In the genomic region with DNA sequence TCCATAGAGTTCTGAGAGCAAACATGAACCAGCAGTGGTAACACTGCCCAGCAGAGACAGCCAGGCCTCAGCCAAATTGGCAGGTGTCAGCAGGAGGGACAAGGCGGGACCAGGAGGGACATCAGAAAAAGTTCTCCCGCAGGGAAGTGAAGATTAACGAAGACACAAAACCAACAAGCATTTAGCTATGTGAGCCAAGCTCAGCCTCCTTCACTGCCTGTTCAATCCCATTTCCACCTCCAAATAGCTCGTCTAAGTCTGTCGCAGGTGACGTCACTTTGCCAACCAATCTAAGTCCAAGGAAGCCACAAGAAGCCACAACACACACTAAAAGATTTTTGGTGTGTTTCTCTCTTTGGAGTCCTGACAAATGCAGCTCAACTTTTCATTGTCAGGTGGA, we compare ENCODE assay signal across 26 mouse cellular contexts.
"Had no signal": no experiment of that assay in that cellular context is flagged by ENCODE, and none has a peak within 500 bp of the region (broad histone marks: within the 10 kb centered on the region; RNA-seq: fewer than 3 reads in every experiment).

No protein-coding gene starts in this region.

- DNase-seq: gastrocnemius, adult 2 months; gastrocnemius, postnatal 14 days; gastrocnemius, postnatal 36 days; heart, adult 11 months; heart, adult 2 months; heart, postnatal 14 days; heart, postnatal 36 days; kidney, adult 11 months; kidney, adult 2 months; kidney, adult 9 months; kidney, postnatal 14 days; kidney, postnatal 36 days; layer of hippocampus, adult 9-11 months; layer of hippocampus, postnatal 36 days; left cerebral cortex, postnatal 4 days had no signal

- H3K9ac ChIP-seq: heart, embryonic 13.5 days; heart, embryonic 15.5 days; hindbrain, embryonic 13.5 days; hindbrain, embryonic 15.5 days; kidney, embryonic 15.5 days; limb, embryonic 13.5 days; limb, embryonic 15.5 days; liver, embryonic 12.5 days; liver, embryonic 14.5 days had no signal

- H3K27ac ChIP-seq: gastrocnemius, adult 2 months; heart, adult 2 months; heart, embryonic 13.5 days; heart, embryonic 15.5 days; hindbrain, embryonic 13.5 days; hindbrain, embryonic 15.5 days; hindbrain, postnatal 0 days; kidney, embryonic 15.5 days; kidney, postnatal 0 days; limb, embryonic 13.5 days; limb, embryonic 15.5 days; liver, embryonic 12.5 days; liver, embryonic 14.5 days had no signal

- H3K9me3 ChIP-seq: heart, embryonic 13.5 days; heart, embryonic 15.5 days; hindbrain, embryonic 13.5 days; hindbrain, embryonic 15.5 days; kidney, embryonic 15.5 days; limb, embryonic 15.5 days; liver, embryonic 12.5 days had no signal

- H3K4me3 ChIP-seq: gastrocnemius, adult 2 months; heart, adult 2 months; heart, embryonic 13.5 days; heart, embryonic 15.5 days; hindbrain, embryonic 13.5 days; hindbrain, embryonic 15.5 days; kidney, embryonic 15.5 days; limb, embryonic 13.5 days; limb, embryonic 15.5 days; liver, embryonic 12.5 days had no signal

- H3K27me3 ChIP-seq: heart, embryonic 13.5 days; heart, embryonic 15.5 days; hindbrain, embryonic 15.5 days; kidney, embryonic 15.5 days; limb, embryonic 13.5 days; limb, embryonic 15.5 days; liver, embryonic 12.5 days had no signal

- H3K4me1 ChIP-seq: heart, embryonic 13.5 days; heart, embryonic 15.5 days; hindbrain, embryonic 13.5 days; hindbrain, embryonic 15.5 days; kidney, embryonic 15.5 days; limb, embryonic 13.5 days; limb, embryonic 15.5 days; liver, embryonic 12.5 days had no signal

- H3K36me3 ChIP-seq: heart, embryonic 15.5 days; hindbrain, embryonic 13.5 days; hindbrain, embryonic 15.5 days; limb, embryonic 15.5 days; liver, embryonic 12.5 days had no signal
